Mouse (Mus musculus) layer of hippocampus, adult 18-20 months (tissue): Measurements from ENCODE around the gene Olfr1394. TPM values are rescaled to one million over a fixed set of nuclear protein-coding genes. Genes with fewer than 3 reads are reported as not detected.
"Not testable (repeated sequence)": the region's sequence is repeated elsewhere in the genome, so short reads cannot be mapped to it uniquely, and the experiment has no call there.

ENCODE experiments used
- DNase-seq, 2 experiments: peaks; one replicate each; pipeline ENCODE4 v3.0.0; 2022; ENCODE audit warnings: low spot score in 2 of 2
- total RNA-seq, 2 experiments: library from RNA; stranded (reverse); gene quantifications; 2 replicates each; pipeline ENCODE4 v1.2.3; 2021

Gene Olfr1394
- total RNA-seq, 2 experiments from 2014 or later, result not detected

DNA sequence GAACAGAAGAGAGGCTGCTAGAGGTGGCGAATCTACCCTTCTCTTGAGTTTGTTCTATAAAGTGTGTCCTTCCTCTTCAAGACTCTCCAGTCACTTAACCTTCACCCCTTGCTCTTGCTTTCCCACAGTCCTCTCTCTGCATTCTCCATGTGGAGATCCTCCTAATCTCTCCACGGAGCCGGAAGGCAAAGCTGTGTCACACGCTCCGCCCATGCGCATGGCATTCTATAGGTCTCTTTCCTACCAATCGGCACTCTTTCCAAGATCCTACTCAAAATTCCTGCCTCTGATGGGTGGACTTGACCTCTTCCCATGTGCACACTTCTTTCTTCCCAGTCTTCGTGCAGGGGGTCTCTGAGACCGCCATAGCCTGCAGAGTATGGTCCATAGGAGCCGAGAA lies 33.5 kb downstream of the Olfr1394 start:
- DNase-seq, result no peak

DNA sequence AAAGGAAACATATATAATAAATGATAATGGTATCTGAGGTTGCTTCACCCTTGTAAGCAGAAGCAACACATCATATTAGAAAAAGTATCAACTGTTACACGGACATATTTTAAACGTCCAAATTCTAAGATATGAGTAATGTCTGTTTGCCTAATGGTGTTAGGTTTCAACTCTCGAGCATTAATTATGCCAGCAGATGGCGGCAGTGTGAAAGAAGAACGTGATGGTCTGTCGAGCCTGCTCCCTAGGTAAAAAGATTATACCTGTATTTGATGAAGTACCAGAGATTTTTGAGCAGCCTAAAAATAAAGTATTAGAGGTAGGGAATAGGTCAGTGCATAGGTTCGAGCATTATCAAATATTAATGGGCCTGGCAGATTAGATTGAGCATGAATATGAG lies 35.6 kb downstream of the Olfr1394 start:
- DNase-seq, result peak; percentile 19 to 79

DNA sequence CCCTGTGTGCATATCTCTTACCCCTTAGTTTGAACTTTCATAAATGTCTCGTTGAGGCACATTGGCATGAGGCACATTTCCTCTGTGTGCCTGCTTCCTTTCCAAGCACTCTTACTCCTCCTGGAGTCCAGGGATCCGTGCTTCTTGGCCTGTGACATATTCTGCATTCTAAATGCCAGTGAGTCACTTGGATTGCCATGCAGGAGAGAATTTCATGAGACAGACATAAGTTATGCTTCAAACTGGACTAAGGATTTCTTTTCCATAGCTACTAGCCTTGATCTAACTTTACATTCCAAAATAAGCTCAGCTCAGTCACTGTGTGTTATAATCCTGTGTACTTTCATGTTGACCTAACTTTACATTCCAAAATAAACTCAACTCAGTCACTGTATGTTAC lies 36.9 kb downstream of the Olfr1394 start:
- no peak for DNase-seq

DNA sequence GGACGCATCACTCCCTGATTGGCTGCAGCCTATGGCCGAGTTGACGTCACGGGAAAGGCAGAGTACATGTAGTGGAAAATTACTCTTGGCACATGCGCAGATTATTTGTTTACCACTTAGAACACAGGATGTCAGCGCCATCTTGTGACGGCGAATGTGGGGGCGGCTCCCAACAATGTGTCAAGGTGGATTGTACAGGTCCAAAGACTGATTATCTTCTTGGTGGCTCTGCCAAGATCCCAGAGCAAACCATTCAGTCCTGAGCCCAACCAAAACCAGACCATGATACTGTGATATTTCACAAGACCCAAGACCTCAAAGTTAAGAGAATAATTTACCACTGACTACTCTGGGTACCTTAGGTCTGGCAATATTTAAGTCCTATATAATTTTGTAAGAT lies 40.6 kb downstream of the Olfr1394 start:
- not testable (repeated sequence) for DNase-seq

DNA sequence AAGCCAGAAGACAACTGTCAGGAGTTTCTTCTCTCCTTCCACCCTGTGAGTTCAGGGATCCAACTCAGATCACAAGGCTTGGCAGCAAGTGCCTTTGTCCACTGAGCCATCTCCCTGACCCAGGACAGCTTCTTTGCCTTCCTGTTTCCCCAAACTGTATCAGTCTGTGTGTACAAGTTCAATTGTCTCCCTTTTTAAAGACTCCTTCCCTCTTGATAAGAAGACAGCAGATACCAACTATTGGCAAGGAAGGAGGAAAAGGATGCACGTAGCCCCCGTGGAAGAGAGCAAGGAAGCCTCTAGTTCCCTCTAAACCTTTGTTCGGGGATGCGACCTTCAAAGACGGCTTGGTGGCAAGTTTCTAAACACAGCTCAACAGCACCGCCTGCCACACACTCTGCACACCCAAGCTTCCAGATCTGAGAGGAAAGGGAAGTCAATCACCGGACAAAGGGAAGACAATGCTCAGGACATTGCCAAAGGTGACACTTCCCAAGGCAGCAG lies 41.7 kb downstream of the Olfr1394 start:
- DNase-seq, result no peak

GRCm38 (mm10) chr11:49200666-49201065 lies 46.5 kb downstream of the Olfr1394 start:
- no peak for DNase-seq

DNA sequence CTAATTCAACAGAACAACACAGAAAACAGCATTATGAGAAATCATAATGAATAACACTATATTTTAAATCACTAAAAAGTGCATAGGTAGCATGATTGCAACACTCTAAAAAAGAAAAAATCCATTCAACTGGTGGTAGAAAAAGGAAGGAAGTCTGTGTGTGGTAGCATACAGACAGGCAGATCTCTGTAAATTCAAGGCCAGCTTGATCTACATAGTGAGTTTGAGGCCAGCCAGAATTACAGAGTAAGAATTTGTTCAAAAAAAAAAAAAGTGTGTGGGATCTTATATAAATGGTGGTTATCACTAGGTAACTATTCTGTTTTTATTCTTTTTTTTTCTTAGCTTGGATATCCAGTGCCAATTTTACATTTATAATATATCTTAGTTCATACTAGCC lies 47.0 kb downstream of the Olfr1394 start:
- no peak for DNase-seq

GRCm38 (mm10) chr11:49202071-49202470 lies 47.9 kb downstream of the Olfr1394 start:
- DNase-seq, result no peak

DNA sequence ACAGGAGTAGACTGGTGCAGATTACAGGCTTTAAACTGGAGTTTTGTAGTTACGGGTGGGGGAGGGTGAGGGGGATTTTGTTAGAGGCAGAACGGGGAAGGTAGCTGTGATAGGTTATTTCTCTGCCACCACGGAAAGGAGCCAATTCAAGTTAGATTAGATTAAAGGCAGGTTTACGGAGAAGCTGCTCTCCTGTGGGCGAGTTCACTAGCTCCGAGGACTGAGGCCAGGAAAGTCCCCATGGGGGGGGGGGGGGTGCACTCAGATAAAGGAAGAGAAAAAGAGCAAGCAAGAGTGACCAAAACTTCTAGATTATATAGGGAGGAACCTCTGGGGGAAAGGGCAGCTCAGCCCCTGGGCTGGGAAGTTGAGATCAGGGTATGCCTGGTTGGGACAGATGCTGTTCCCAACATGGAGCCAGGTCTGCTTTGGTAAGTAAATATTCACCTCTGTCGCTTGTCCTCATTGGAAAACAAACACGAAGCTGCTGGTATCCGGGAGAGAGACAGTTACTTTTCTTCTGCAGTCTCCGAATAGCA lies 48.4 kb downstream of the Olfr1394 start:
- DNase-seq, result peak in 1 of 2 experiments; percentile 13

GRCm38 (mm10) chr11:49203129-49203768 lies 49.1 kb downstream of the Olfr1394 start, which contains the start of gene Zfp62:
Gene Zfp62 (plus strand): TSS chr11:49203292.
- peak; percentile 88 to 96 for DNase-seq

GRCm38 (mm10) chr11:49203771-49204497 lies 49.8 kb downstream of the Olfr1394 start:
- no peak for DNase-seq

DNA sequence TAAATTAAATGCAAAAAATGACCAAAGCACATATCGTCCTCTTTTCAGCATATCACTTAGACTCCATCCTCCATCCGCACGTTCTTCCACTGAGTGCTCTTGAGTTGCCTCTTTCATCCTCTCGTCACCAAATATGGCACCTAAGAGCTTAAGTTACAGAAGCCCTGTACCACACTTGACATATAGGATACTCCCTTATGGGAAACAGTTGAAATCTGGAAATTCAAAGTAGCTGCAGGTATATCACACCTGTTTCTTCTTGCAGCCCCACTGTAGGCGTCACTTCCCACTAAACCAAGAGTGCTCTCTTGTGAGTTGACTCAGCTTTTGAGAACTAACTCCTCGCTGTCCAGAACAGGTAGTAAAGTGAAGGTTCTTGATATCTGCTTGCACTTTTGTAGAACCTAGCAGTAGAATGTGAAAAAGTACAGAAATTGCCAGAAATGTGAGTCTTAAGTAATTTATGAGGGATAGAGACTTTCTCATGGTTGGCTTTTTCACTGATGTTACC lies 51.0 kb downstream of the Olfr1394 start:
- no peak for DNase-seq

GRCm38 (mm10) chr11:49207495-49207894 lies 53.3 kb downstream of the Olfr1394 start:
- DNase-seq, result no peak

Other genes starting within 250 kb of the Olfr1394 start
- gene Psme2b, start 208.2 kb upstream of the Olfr1394 start, total RNA-seq, result 1 to 10 TPM in 1 of 2 experiments, under 1 TPM in 1; 0.84 to 1.7 TPM
- gene Olfr56, start 175.5 kb upstream of the Olfr1394 start, total RNA-seq, result not detected
- under 1 TPM; 0.96 to 0.99 TPM for gene 9930111J21Rik1, start 175.0 kb upstream of the Olfr1394 start, total RNA-seq
- gene Gm12185, start 162.2 kb upstream of the Olfr1394 start, total RNA-seq, result under 1 TPM; 0.12 to 0.18 TPM
- gene Tgtp1, start 160.2 kb upstream of the Olfr1394 start, total RNA-seq, result 1 to 10 TPM in 1 of 2 experiments, under 1 TPM in 1; 0.22 to 1.1 TPM
- 1 to 10 TPM; 1.1 to 1.4 TPM for gene 9930111J21Rik2, start 103.1 kb upstream of the Olfr1394 start, total RNA-seq
- not detected for gene Tgtp2, start 90.2 kb upstream of the Olfr1394 start, total RNA-seq
- gene Ifi47, start 77.8 kb upstream of the Olfr1394 start, total RNA-seq, result under 1 TPM; 0.40 to 0.51 TPM
- not detected for gene Olfr1396, start 39.5 kb upstream of the Olfr1394 start, total RNA-seq
- not detected for gene Olfr1395, start 12.1 kb upstream of the Olfr1394 start, total RNA-seq
- not detected for gene Btnl9, start 32.8 kb downstream of the Olfr1394 start, total RNA-seq
- 10 to 100 TPM; 48.6 to 49.6 TPM for gene Zfp62, start 48.9 kb downstream of the Olfr1394 start, total RNA-seq
- 10 to 100 TPM; 56.0 to 60.7 TPM for gene Mgat1, start 89.8 kb downstream of the Olfr1394 start, total RNA-seq
- not detected for gene Olfr1393, start 123.9 kb downstream of the Olfr1394 start, total RNA-seq
- under 1 TPM in 1 of 2 experiments, not detected in 1; 0.10 TPM for gene Olfr1392, start 130.9 kb downstream of the Olfr1394 start, total RNA-seq
- gene Olfr10, start 150.4 kb downstream of the Olfr1394 start, total RNA-seq, result not detected
- not detected for gene Olfr1391, start 168.4 kb downstream of the Olfr1394 start, total RNA-seq
- not detected for gene Olfr1390, start 180.8 kb downstream of the Olfr1394 start, total RNA-seq